Mouse (Mus musculus): ENCODE measurements around the gene Cdca7l. TPM values are rescaled to one million over a fixed set of nuclear protein-coding genes. Genes with fewer than 3 reads are reported as not detected.
A peak's percentile ranks its signal among the peaks of the same experiment; 100 is the strongest.
"Not testable (repeated sequence)": the region's sequence is repeated elsewhere in the genome, so short reads cannot be mapped to it uniquely, and the experiment has no call there.

Gene Cdca7l
- total RNA-seq, 2 experiments from 2014 or later: 1.0 to 1.4 TPM

DNA sequence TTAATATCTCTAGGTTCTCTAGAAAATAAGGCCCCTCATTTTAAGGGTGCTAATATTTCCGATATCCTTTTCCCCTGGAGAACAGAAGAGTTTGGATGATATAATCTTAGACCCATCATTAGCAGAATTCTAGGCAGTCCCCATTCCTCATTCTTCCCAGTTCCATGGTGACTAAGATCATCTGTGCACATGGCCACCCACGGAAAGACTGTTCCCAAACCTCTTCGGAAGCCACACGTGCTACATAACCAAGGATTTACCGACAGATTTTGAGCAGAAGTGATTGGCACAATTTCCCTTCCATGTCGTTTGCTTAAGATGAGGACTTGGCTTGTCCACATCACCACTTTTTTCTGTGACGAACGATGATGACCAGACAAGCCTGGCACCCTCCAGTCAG is 99.6 kb downstream of the Cdca7l start:
- peak; percentile 13 to 64 for DNase-seq (ENCODE audit: low spot score in 2 of 2)
- Histone ChIP-seq H3K4me3 (no peak overlapping the region), H3K27ac (peak overlapping the region; percentile 47)
- TF ChIP-seq CTCF (conservative IDR thresholded peaks at IDR 0.05): no peak

GRCm38 (mm10) chr12:117905232-117905840 is 101.2 kb downstream of the Cdca7l start:
- H3K27ac ChIP-seq; H3K4me3 ChIP-seq; DNase-seq (ENCODE audit: low spot score in 2 of 2): not testable (repeated sequence)

GRCm38 (mm10) chr12:117911396-117911795 is 107.3 kb downstream of the Cdca7l start:
- DNase-seq (ENCODE audit: low spot score in 2 of 2): no peak
- TF ChIP-seq CTCF (conservative IDR thresholded peaks at IDR 0.05): no peak
- H3K4me3 ChIP-seq: no peak overlapping the region
- no peak overlapping the region for H3K27ac ChIP-seq

DNA sequence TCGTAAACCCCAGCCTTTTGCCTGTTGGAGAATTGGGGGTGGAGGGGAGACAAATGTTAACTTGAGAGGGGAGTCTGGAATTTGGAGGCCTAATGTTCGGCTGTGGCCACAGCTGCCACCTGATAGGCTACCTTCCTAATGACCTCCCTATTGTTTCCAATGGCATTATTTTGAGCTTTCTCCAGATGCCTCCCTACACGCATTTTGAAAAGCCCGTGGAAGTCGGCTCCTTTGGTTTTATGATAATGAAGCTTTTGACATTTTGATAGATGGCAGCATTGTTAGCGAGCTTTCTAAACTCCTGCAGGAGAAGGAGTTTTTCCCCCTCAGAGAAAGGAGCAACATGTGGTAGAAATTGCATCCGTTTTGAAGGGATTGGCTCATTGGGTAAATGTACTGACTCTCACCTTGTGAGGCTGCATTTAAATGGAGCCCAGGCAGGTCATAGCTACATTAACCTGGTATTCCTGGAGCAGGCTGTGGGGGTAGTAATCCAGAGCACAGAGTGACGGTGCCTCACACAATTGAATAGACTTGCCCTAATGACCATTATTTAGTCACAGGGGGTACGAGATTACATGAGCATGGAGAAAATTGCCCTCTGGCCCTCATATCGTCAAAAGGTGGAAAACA is 110.6 kb downstream of the Cdca7l start:
- TF ChIP-seq CTCF (conservative IDR thresholded peaks at IDR 0.05): no peak
- Histone ChIP-seq H3K4me3 (no peak overlapping the region), H3K27ac (no peak overlapping the region)
- DNase-seq (ENCODE audit: low spot score in 2 of 2): no peak

GRCm38 (mm10) chr12:117915826-117916588 is 111.9 kb downstream of the Cdca7l start:
- no peak overlapping the region for H3K4me3 ChIP-seq
- no peak for DNase-seq (ENCODE audit: low spot score in 2 of 2)
- TF ChIP-seq CTCF (conservative IDR thresholded peaks at IDR 0.05): no peak
- no peak overlapping the region for H3K27ac ChIP-seq

Measured in layer of hippocampus, adult 2 months (tissue).